Mouse (Mus musculus): ENCODE data around the gene Ndufaf8.

DNA sequence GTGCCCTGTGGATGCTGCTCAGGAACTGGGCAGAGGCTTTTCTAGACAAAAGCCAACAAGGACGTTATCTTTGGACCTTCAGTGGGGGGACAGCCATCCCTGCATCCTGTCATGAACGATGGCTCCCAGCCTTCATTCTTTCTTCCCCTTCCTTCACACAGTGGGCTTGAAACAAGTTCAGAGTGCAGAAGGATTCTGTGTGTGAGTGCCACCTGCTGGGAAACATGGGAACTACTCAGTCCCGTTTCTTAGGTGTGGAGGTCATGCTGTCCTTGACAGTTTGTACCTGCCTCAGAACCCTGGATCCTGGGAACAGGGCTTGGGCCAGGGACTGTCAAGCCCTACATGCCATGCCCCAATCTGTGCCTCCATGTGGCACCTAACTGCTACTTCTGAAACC, 2.3 kb downstream of the Ndufaf8 start:
- TF ChIP-seq CTCF (IDR thresholded peaks at IDR 0.05; ENCODE audit: low read depth, low read length) (peak; percentile 82), POLR2A (IDR thresholded peaks at IDR 0.05; ENCODE audit: borderline replicate concordance, low read depth, low read length) (no peak)
